Mouse (Mus musculus) liver, postnatal 0 days (tissue): ENCODE data around the gene Pde2a.

ENCODE experiments used
- CTCF ChIP-seq: sonication (generic); IDR thresholded peaks from 2 replicates; pipeline ENCODE4 v1.5.1; 2016; ENCODE audit warnings: antibody characterized with exemption, low read depth
- EP300 ChIP-seq: IDR thresholded peaks from 2 replicates; pipeline ENCODE4 v1.6.1; 2016; ENCODE audit warnings: antibody characterized with exemption, low read depth, mild to moderate bottlenecking

GRCm38 (mm10) chr7:101479841-101480240 lies 58.4 kb downstream of the Pde2a start:
- TF ChIP-seq CTCF (no peak), EP300 (no peak)
